Mouse (Mus musculus): ENCODE measurements around the gene Plcl2. TPM values are rescaled to one million over a fixed set of nuclear protein-coding genes. Genes with fewer than 3 reads are reported as not detected.

Plcl2 gene
- polyA plus RNA-seq, 1 experiment from 2014 or later: 9.2 TPM

GRCm38 (mm10) chr17:50735382-50735954 is 226.3 kb downstream of the Plcl2 start:
- H3K4me3 ChIP-seq (ENCODE audit: low read depth, low read length): no peak overlapping the region
- H3K27me3 ChIP-seq (ENCODE audit: control insufficient read depth, insufficient read depth, low read depth, low read length): no peaks in the 10 kb centered on the region
- H3K9me3 ChIP-seq (replicated peaks; ENCODE audit: control insufficient read depth, low read length, poor library complexity, severe bottlenecking): no peaks in the 10 kb centered on the region
- no peak overlapping the region for H3K27ac ChIP-seq (ENCODE audit: low read length)
- H3K9ac ChIP-seq (ENCODE audit: low read depth, low read length): no peak overlapping the region
- no peaks in the 10 kb centered on the region for H3K36me3 ChIP-seq (ENCODE audit: control insufficient read depth, insufficient read depth, low read length)
- WGBS: 84% methylated on average over 4 of the region's 4 CpGs
- no peak overlapping the region for H3K4me2 ChIP-seq (ENCODE audit: low read length)
- no peak for ATAC-seq
- no peaks in the 10 kb centered on the region for H3K4me1 ChIP-seq (ENCODE audit: control insufficient read depth, insufficient read depth, low read length)

- H3K9me3 ChIP-seq (replicated peaks; ENCODE audit: control insufficient read depth, low read length, poor library complexity, severe bottlenecking): no peaks in the 10 kb centered on the region
- H3K4me2 ChIP-seq (ENCODE audit: low read length): no peak overlapping the region
- H3K27me3 ChIP-seq (ENCODE audit: control insufficient read depth, insufficient read depth, low read depth, low read length): no peaks in the 10 kb centered on the region
- no peak overlapping the region for H3K27ac ChIP-seq (ENCODE audit: low read length)
- H3K9ac ChIP-seq (ENCODE audit: low read depth, low read length): no peak overlapping the region
- H3K36me3 ChIP-seq (ENCODE audit: control insufficient read depth, insufficient read depth, low read length): no peaks in the 10 kb centered on the region
- H3K4me3 ChIP-seq (ENCODE audit: low read depth, low read length): no peak overlapping the region
- peak; percentile 49 for ATAC-seq
- 74% methylated on average over 8 of the region's 8 CpGs for WGBS
- no peaks in the 10 kb centered on the region for H3K4me1 ChIP-seq (ENCODE audit: control insufficient read depth, insufficient read depth, low read length)
Measured at GRCm38 (mm10) chr17:50735955-50736533, 226.8 kb downstream of the Plcl2 start.

- WGBS: 75% methylated on average over 2 of the region's 2 CpGs
Measured at GRCm38 (mm10) chr17:50737068-50737467, 227.9 kb downstream of the Plcl2 start.

More at GRCm38 (mm10) chr17:50737068-50737467, 227.9 kb downstream of the Plcl2 start:
- Histone ChIP-seq H3K36me3 (ENCODE audit: control insufficient read depth, insufficient read depth, low read length) (no peaks in the 10 kb centered on the region), H3K4me2 (ENCODE audit: low read length) (no peak overlapping the region), H3K4me3 (ENCODE audit: low read depth, low read length) (no peak overlapping the region), H3K9me3 (replicated peaks; ENCODE audit: control insufficient read depth, low read length, poor library complexity, severe bottlenecking) (no peaks in the 10 kb centered on the region), H3K9ac (ENCODE audit: low read depth, low read length) (no peak overlapping the region), H3K27ac (ENCODE audit: low read length) (no peak overlapping the region), H3K27me3 (ENCODE audit: control insufficient read depth, insufficient read depth, low read depth, low read length) (no peaks in the 10 kb centered on the region), H3K4me1 (ENCODE audit: control insufficient read depth, insufficient read depth, low read length) (no peaks in the 10 kb centered on the region)
- no peak for ATAC-seq

Other genes with a start within 250 kb of the Plcl2 start
- 0.45 and 1.1 TPM in 2 replicates for gene Dazl, start 215.8 kb upstream of the Plcl2 start, polyA plus RNA-seq (2015; fragmentation: Nextera tagmentation; extraction: Ambion mirVana)